Mouse (Mus musculus) heart, postnatal 0 days (tissue): ENCODE measurements around the gene Arhgap23.

Source experiments
- CTCF ChIP-seq: IDR thresholded peaks from 2 replicates; pipeline ENCODE4 v1.5.1; 2016; ENCODE audit warnings: antibody characterized with exemption, control low read depth, low read depth
- EP300 ChIP-seq: IDR thresholded peaks from 2 replicates; pipeline ENCODE4 v1.6.1; 2016; ENCODE audit warnings: antibody characterized with exemption, low read depth

GRCm38 (mm10) chr11:97512511-97512910, 97.2 kb downstream of the Arhgap23 start:
- TF ChIP-seq CTCF (no peak), EP300 (no peak)
